Mouse (Mus musculus) MEL-GATA-1-ER (cell line): ENCODE results near the gene Actr2.

Experiments
- DNase-seq: peaks from one replicate; pipeline ENCODE4 v3.0.0-alpha.2; 2012; ENCODE audit warnings: low read depth; ENCODE audit errors: extremely low read depth

Gene Actr2

GRCm38 (mm10) chr11:20013366-20013765 is 99.3 kb downstream of the Actr2 start:
- no peak for DNase-seq
